Mouse (Mus musculus): ENCODE measurements around the gene 1700018F24Rik. TPM values are rescaled to one million over a fixed set of nuclear protein-coding genes. Genes with fewer than 3 reads are reported as not detected.

The 1700018F24Rik gene
- total and polyA plus RNA-seq, 3 experiments = not detected

GRCm38 (mm10) chr5:145088186-145088585, 45.4 kb downstream of the 1700018F24Rik start:
- Histone ChIP-seq H3K4me1 (ENCODE audit: control insufficient read depth in 1 of 2, insufficient read depth in 2 of 2) (peaks cover 5 to 27% of the 10 kb centered on the region in 2 experiments; a peak in 3 of 4 replicates), H3K36me3 (replicated peaks in 1 of 2; ENCODE audit: control insufficient read depth in 1 of 2, insufficient read depth in 1 of 2, low read length in 1 of 2) (peaks cover 21 to 62% of the 10 kb centered on the region in 2 experiments), H3K4me3 (replicated peaks in 1 of 3; ENCODE audit: low read depth in 2 of 3, low read length in 2 of 3, poor library complexity in 1 of 3) (no peak overlapping the region), H3K9me3 (replicated peaks; ENCODE audit: low read length) (peaks cover 2% of the 10 kb centered on the region), H3K4me2 (ENCODE audit: insufficient read depth, low read depth, poor library complexity, severe bottlenecking) (no peak overlapping the region), H3K27me3 (replicated peaks) (no peaks in the 10 kb centered on the region), H3K27ac (ENCODE audit: insufficient read depth, low read depth) (no peak overlapping the region), H3K9ac (ENCODE audit: insufficient read depth, low read depth) (no peak overlapping the region), H3K79me2 (replicated peaks; ENCODE audit: control insufficient read depth, extremely low read depth, insufficient read depth, poor library complexity, severe bottlenecking) (peaks cover 58% of the 10 kb centered on the region)
- TF ChIP-seq USF2 (conservative IDR thresholded peaks at IDR 0.05; ENCODE audit: low read depth, low read length) (no peak), NRF1 (IDR thresholded peaks at IDR 0.05; ENCODE audit: low read depth, low read length) (no peak), GABPA (IDR thresholded peaks at IDR 0.05; ENCODE audit: insufficient replicate concordance, low read depth, low read length) (no peak), ZC3H11A (IDR thresholded peaks at IDR 0.05; ENCODE audit: low read depth, low read length) (no peak), TCF12 (IDR thresholded peaks at IDR 0.05; ENCODE audit: low read depth, low read length) (no peak), JUND (conservative IDR thresholded peaks at IDR 0.05; ENCODE audit: low read depth, low read length) (no peak), MAX (IDR thresholded peaks at IDR 0.05; ENCODE audit: low read length) (no peak), ZNF384 (IDR thresholded peaks at IDR 0.05; ENCODE audit: low read depth, low read length) (no peak), MEF2A (IDR thresholded peaks at IDR 0.05; ENCODE audit: borderline replicate concordance, low read depth, low read length) (no peak), MAFK (IDR thresholded peaks at IDR 0.05; ENCODE audit: insufficient replicate concordance, low read length) (no peak), JUN (IDR thresholded peaks at IDR 0.05; ENCODE audit: insufficient read depth, low read depth, low read length) (no peak), PAX5 (IDR thresholded peaks at IDR 0.05; ENCODE audit: low read length) (no peak)
- DNase-seq (ENCODE audit: extremely low read depth) = no peak
- dilution Hi-C loops (cut with MboI; ENCODE audit: extremely low pct_ligation_motif_present, extremely low pct_unique_long_range_greater_than_20kb, low sequenced_read_pairs) (no loop called here), in situ Hi-C loops (cut with MboI; ENCODE audit: low pct_ligation_motif_present, low pct_unique_long_range_greater_than_20kb, low sequenced_read_pairs) (no loop called here)

- no peaks in the 10 kb centered on the region for H3K27me3 ChIP-seq (replicated peaks)
These were observed 47.1 kb downstream of the 1700018F24Rik start for GRCm38 (mm10) chr5:145089878-145090277.

More at GRCm38 (mm10) chr5:145089878-145090277, 47.1 kb downstream of the 1700018F24Rik start:
- H3K4me1 ChIP-seq (ENCODE audit: control insufficient read depth in 1 of 2, insufficient read depth in 2 of 2) = peaks cover 5 to 22% of the 10 kb centered on the region in 2 experiments; a peak in 3 of 4 replicates
- H3K9me3 ChIP-seq (replicated peaks; ENCODE audit: low read length) = peaks cover 2% of the 10 kb centered on the region
- H3K4me3 ChIP-seq (replicated peaks in 1 of 3; ENCODE audit: low read depth in 2 of 3, low read length in 2 of 3, poor library complexity in 1 of 3) = no peak overlapping the region
- TF ChIP-seq POLR2A (IDR thresholded peaks at IDR 0.05; ENCODE audit: low read depth, low read length) (no peak), MAX (IDR thresholded peaks at IDR 0.05; ENCODE audit: low read length) (no peak), KAT2A (IDR thresholded peaks at IDR 0.05; ENCODE audit: insufficient replicate concordance, low read length) (no peak), ZC3H11A (IDR thresholded peaks at IDR 0.05; ENCODE audit: low read depth, low read length) (no peak), ZKSCAN1 (IDR thresholded peaks at IDR 0.05; ENCODE audit: borderline replicate concordance, low read depth, low read length) (no peak), GABPA (IDR thresholded peaks at IDR 0.05; ENCODE audit: insufficient replicate concordance, low read depth, low read length) (no peak), TBP (conservative IDR thresholded peaks at IDR 0.05; ENCODE audit: low read depth, low read length) (no peak), MEF2A (IDR thresholded peaks at IDR 0.05; ENCODE audit: borderline replicate concordance, low read depth, low read length) (no peak), UBTF (IDR thresholded peaks at IDR 0.05; ENCODE audit: low read depth, low read length) (no peak)
- dilution Hi-C loops (cut with MboI; ENCODE audit: extremely low pct_ligation_motif_present, extremely low pct_unique_long_range_greater_than_20kb, low sequenced_read_pairs) = no loop called here
- H3K9ac ChIP-seq (ENCODE audit: insufficient read depth, low read depth) = no peak overlapping the region
- in situ Hi-C loops (cut with MboI; ENCODE audit: low pct_ligation_motif_present, low pct_unique_long_range_greater_than_20kb, low sequenced_read_pairs) = no loop called here
- peaks cover 47% of the 10 kb centered on the region for H3K79me2 ChIP-seq (replicated peaks; ENCODE audit: control insufficient read depth, extremely low read depth, insufficient read depth, poor library complexity, severe bottlenecking)
- H3K36me3 ChIP-seq (replicated peaks in 1 of 2; ENCODE audit: control insufficient read depth in 1 of 2, insufficient read depth in 1 of 2, low read length in 1 of 2) = peaks cover 29 to 77% of the 10 kb centered on the region in 2 experiments
- no peak overlapping the region for H3K4me2 ChIP-seq (ENCODE audit: insufficient read depth, low read depth, poor library complexity, severe bottlenecking)
- no peak for DNase-seq (ENCODE audit: extremely low read depth)
- H3K27ac ChIP-seq (ENCODE audit: insufficient read depth, low read depth) = no peak overlapping the region

Other genes starting within 250 kb of the 1700018F24Rik start
- gene Smurf1, start 77.1 kb upstream of the 1700018F24Rik start, total RNA-seq (2012; rRNA removed) = 4.1 and 4.3 TPM in 2 replicates
- gene Smurf1, start 77.1 kb upstream of the 1700018F24Rik start, total RNA-seq (2014; rRNA removed) = 2.9 and 3.1 TPM in 2 replicates
- 6.6 and 7.2 TPM in 2 replicates for gene Smurf1, start 77.1 kb upstream of the 1700018F24Rik start, polyA plus RNA-seq (2012; ENCODE audit: insufficient read length, low read depth)
- not detected in 2 replicates for gene Gm4871, start 10.2 kb upstream of the 1700018F24Rik start, total RNA-seq (2012; rRNA removed)
- not detected in 2 replicates for gene Gm4871, start 10.2 kb upstream of the 1700018F24Rik start, total RNA-seq (2014; rRNA removed)
- gene Gm4871, start 10.2 kb upstream of the 1700018F24Rik start, polyA plus RNA-seq (2012; ENCODE audit: insufficient read length, low read depth) = not detected in 2 replicates
- 57.5 and 59.2 TPM in 2 replicates for gene Arpc1a, start 40.8 kb downstream of the 1700018F24Rik start, total RNA-seq (2012; rRNA removed)
- 56.5 and 59.5 TPM in 2 replicates for gene Arpc1a, start 40.8 kb downstream of the 1700018F24Rik start, total RNA-seq (2014; rRNA removed)
- gene Arpc1a, start 40.8 kb downstream of the 1700018F24Rik start, polyA plus RNA-seq (2012; ENCODE audit: insufficient read length, low read depth) = 68.9 and 83.2 TPM in 2 replicates
- not detected in 2 replicates for gene Kpna7, start 41.0 kb downstream of the 1700018F24Rik start, total RNA-seq (2012; rRNA removed)
- gene Kpna7, start 41.0 kb downstream of the 1700018F24Rik start, total RNA-seq (2014; rRNA removed) = not detected in 2 replicates
- gene Kpna7, start 41.0 kb downstream of the 1700018F24Rik start, polyA plus RNA-seq (2012; ENCODE audit: insufficient read length, low read depth) = 0.26 TPM in 1 of 2 replicates, not detected in the other
- gene Arpc1b, start 71.2 kb downstream of the 1700018F24Rik start, total RNA-seq (2012; rRNA removed) = 516 and 548 TPM in 2 replicates
- gene Arpc1b, start 71.2 kb downstream of the 1700018F24Rik start, total RNA-seq (2014; rRNA removed) = 317 and 330 TPM in 2 replicates
- gene Arpc1b, start 71.2 kb downstream of the 1700018F24Rik start, polyA plus RNA-seq (2012; ENCODE audit: insufficient read length, low read depth) = 441 and 472 TPM in 2 replicates
- gene Pdap1, start 97.2 kb downstream of the 1700018F24Rik start, total RNA-seq (2012; rRNA removed) = 86.7 and 102 TPM in 2 replicates
- gene Pdap1, start 97.2 kb downstream of the 1700018F24Rik start, total RNA-seq (2014; rRNA removed) = 58.9 and 64.5 TPM in 2 replicates
- 267 and 280 TPM in 2 replicates for gene Pdap1, start 97.2 kb downstream of the 1700018F24Rik start, polyA plus RNA-seq (2012; ENCODE audit: insufficient read length, low read depth)
- 155 and 209 TPM in 2 replicates for gene Bud31, start 97.4 kb downstream of the 1700018F24Rik start, total RNA-seq (2012; rRNA removed)
- gene Bud31, start 97.4 kb downstream of the 1700018F24Rik start, total RNA-seq (2014; rRNA removed) = 282 and 342 TPM in 2 replicates
- 211 and 249 TPM in 2 replicates for gene Bud31, start 97.4 kb downstream of the 1700018F24Rik start, polyA plus RNA-seq (2012; ENCODE audit: insufficient read length, low read depth)
- gene Ptcd1, start 124.1 kb downstream of the 1700018F24Rik start, total RNA-seq (2012; rRNA removed) = 13.9 and 15.3 TPM in 2 replicates
- gene Ptcd1, start 124.1 kb downstream of the 1700018F24Rik start, total RNA-seq (2014; rRNA removed) = 10.6 and 11.4 TPM in 2 replicates
- 11.7 and 12.3 TPM in 2 replicates for gene Ptcd1, start 124.1 kb downstream of the 1700018F24Rik start, polyA plus RNA-seq (2012; ENCODE audit: insufficient read length, low read depth)
- 59.2 and 68.4 TPM in 2 replicates for gene Cpsf4, start 124.2 kb downstream of the 1700018F24Rik start, total RNA-seq (2012; rRNA removed)
- gene Cpsf4, start 124.2 kb downstream of the 1700018F24Rik start, total RNA-seq (2014; rRNA removed) = 70.7 and 75.2 TPM in 2 replicates
- 54.6 and 56.3 TPM in 2 replicates for gene Cpsf4, start 124.2 kb downstream of the 1700018F24Rik start, polyA plus RNA-seq (2012; ENCODE audit: insufficient read length, low read depth)
- gene Atp5j2, start 149.1 kb downstream of the 1700018F24Rik start, total RNA-seq (2012; rRNA removed) = 440 and 469 TPM in 2 replicates
- gene Atp5j2, start 149.1 kb downstream of the 1700018F24Rik start, total RNA-seq (2014; rRNA removed) = 202 and 229 TPM in 2 replicates
- 327 and 397 TPM in 2 replicates for gene Atp5j2, start 149.1 kb downstream of the 1700018F24Rik start, polyA plus RNA-seq (2012; ENCODE audit: insufficient read length, low read depth)
- gene Zkscan14, start 158.9 kb downstream of the 1700018F24Rik start, total RNA-seq (2012; rRNA removed) = 11.5 and 12.1 TPM in 2 replicates
- gene Zkscan14, start 158.9 kb downstream of the 1700018F24Rik start, total RNA-seq (2014; rRNA removed) = 10.7 and 12.8 TPM in 2 replicates
- 10.1 and 10.5 TPM in 2 replicates for gene Zkscan14, start 158.9 kb downstream of the 1700018F24Rik start, polyA plus RNA-seq (2012; ENCODE audit: insufficient read length, low read depth)
- 5.6 and 6.2 TPM in 2 replicates for gene Zkscan5, start 161.6 kb downstream of the 1700018F24Rik start, total RNA-seq (2012; rRNA removed)
- 4.7 and 5.0 TPM in 2 replicates for gene Zkscan5, start 161.6 kb downstream of the 1700018F24Rik start, total RNA-seq (2014; rRNA removed)
- gene Zkscan5, start 161.6 kb downstream of the 1700018F24Rik start, polyA plus RNA-seq (2012; ENCODE audit: insufficient read length, low read depth) = 4.4 and 5.3 TPM in 2 replicates
- 18.2 and 20.7 TPM in 2 replicates for gene Zfp655, start 188.7 kb downstream of the 1700018F24Rik start, total RNA-seq (2012; rRNA removed)
- gene Zfp655, start 188.7 kb downstream of the 1700018F24Rik start, total RNA-seq (2014; rRNA removed) = 21.9 and 24.6 TPM in 2 replicates
- gene Zfp655, start 188.7 kb downstream of the 1700018F24Rik start, polyA plus RNA-seq (2012; ENCODE audit: insufficient read length, low read depth) = 18.1 and 18.5 TPM in 2 replicates
- gene Zscan25, start 237.5 kb downstream of the 1700018F24Rik start, total RNA-seq (2012; rRNA removed) = 12.2 and 13.5 TPM in 2 replicates
- gene Zscan25, start 237.5 kb downstream of the 1700018F24Rik start, total RNA-seq (2014; rRNA removed) = 9.8 and 11.8 TPM in 2 replicates
- gene Zscan25, start 237.5 kb downstream of the 1700018F24Rik start, polyA plus RNA-seq (2012; ENCODE audit: insufficient read length, low read depth) = 19.5 and 20.1 TPM in 2 replicates